13 mouse cellular contexts compared by ENCODE assay signal in the genomic region with DNA sequence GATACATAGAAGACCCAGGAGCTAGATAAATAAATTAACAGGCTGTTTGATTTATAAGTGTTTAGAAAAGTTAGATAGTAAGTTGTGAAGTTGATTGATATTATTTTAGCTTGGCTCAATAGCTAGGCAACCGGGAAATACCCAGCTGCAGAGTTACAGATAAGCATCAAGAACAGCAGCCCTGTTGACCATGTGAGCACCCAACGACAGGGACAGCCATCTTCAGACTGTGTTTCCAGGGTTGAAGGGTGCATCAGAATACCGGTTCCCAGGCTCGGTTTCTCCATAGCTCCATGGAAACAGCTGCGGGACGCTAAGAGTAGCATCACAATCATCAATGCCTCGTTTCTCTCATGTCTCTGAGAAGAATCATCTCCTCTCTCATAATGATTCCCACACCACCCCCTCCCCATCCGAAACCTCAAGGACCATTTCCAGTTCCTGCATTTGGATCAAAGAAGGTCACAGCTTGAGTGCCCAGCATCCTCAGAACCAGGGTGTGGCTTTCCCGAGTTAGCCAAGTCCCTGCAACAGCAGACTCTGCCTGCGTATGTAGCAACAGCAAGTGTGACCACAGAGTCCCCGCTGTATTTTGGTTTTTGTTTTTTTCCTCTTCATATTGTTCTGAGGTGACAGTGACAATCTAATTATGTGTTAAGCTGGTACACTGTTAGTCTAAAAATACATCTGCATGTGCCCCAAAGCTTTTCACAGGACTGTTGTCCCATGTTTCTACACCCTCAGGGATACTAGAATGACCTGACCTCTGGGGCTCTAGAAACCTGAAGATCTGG. TPM values are rescaled to one million over a fixed set of nuclear protein-coding genes. Genes with fewer than 3 reads are reported as not detected.
DNase-seq lines count a peak whose midpoint lies in the region; TF ChIP-seq lines count a peak whose summit lies in the region.
"Had no signal": no experiment of that assay in that cellular context is flagged by ENCODE, and none has a peak within 500 bp of the region (broad histone marks: within the 10 kb centered on the region; RNA-seq: fewer than 3 reads in every experiment).

No protein-coding gene starts in this region.

- 0 out of 2 replicates have a peak, but pooled peaks cover 2% of the 10 kb centered on the region for H3K4me1 ChIP-seq in lung, adult 2 months (ENCODE audit: control insufficient read depth, insufficient read depth, low read length)
- no peaks in the 10 kb centered on the region for H3K4me1 ChIP-seq in brown adipose tissue, adult 24 weeks (ENCODE audit: control insufficient read depth, insufficient read depth, insufficient read length, low read length)
- H3K4me1 ChIP-seq in small intestine, adult 2 months (ENCODE audit: control insufficient read depth, insufficient read depth, insufficient read length, low read length) = no peaks in the 10 kb centered on the region; the same call in none of the 2 replicates

- H3K27me3 ChIP-seq in small intestine, adult 2 months (ENCODE audit: control insufficient read depth, insufficient read depth, low read length) = no peaks in the 10 kb centered on the region
- H3K27me3 ChIP-seq: embryonic facial prominence, embryonic 12.5 days; heart, embryonic 12.5 days had no signal

- TF ChIP-seq POLR2A in lung, adult 2 months (IDR thresholded peaks at IDR 0.05; ENCODE audit: borderline replicate concordance, extremely low read depth, low read depth, low read length) = no peak
- TF ChIP-seq POLR2A in small intestine, adult 2 months (IDR thresholded peaks at IDR 0.05; ENCODE audit: low read depth, low read length) = no peak

- 35% methylated on average over 11 of the region's 11 CpGs for WGBS in lung, adult 2 months
- 53% methylated on average over 11 of the region's 11 CpGs for WGBS in small intestine, adult 2 months

- DNase-seq in lung, postnatal 10 days = peak; percentile 34
- DNase-seq in lung, adult 2 months = no peak
- DNase-seq in lung, postnatal 36 days = peak; percentile 60
- no peak for DNase-seq in adrenal gland, postnatal 36 days
- no peak for DNase-seq in heart, postnatal 10 days
- DNase-seq: cerebellum, adult 9-11 months; thymus, postnatal 14 days had no signal

- no peak overlapping the region for H3K4me3 ChIP-seq in lung, adult 2 months (replicated peaks; ENCODE audit: extremely low read depth, low read depth, low read length)
- H3K4me3 ChIP-seq in brown adipose tissue, adult 24 weeks (ENCODE audit: insufficient read depth, low read depth, low read length) = no peak overlapping the region
- H3K4me3 ChIP-seq in small intestine, adult 2 months (ENCODE audit: low read depth, low read length) = no peak overlapping the region
- H3K4me3 ChIP-seq: embryonic facial prominence, embryonic 12.5 days; heart, embryonic 12.5 days; hindbrain, embryonic 15.5 days had no signal

- intact Hi-C loops in heart, postnatal 10 days (cut with DNase I) = no loop called here

- H3K27ac ChIP-seq in brown adipose tissue, adult 24 weeks (replicated peaks; ENCODE audit: low read depth, low read length) = peak overlapping the region; percentile 81
- H3K27ac ChIP-seq in small intestine, adult 2 months (ENCODE audit: insufficient read depth, low read depth, low read length) = peak overlapping the region; percentile 70
- H3K27ac ChIP-seq: embryonic facial prominence, embryonic 12.5 days; hindbrain, embryonic 15.5 days had no signal

- no peak for TF ChIP-seq CTCF in lung, adult 2 months (IDR thresholded peaks at IDR 0.05; ENCODE audit: insufficient read depth, low read length)
- TF ChIP-seq CTCF in small intestine, adult 2 months (IDR thresholded peaks at IDR 0.05; ENCODE audit: extremely low read depth, insufficient read length, insufficient replicate concordance, low read depth, low read length) = no peak

- H3K36me3 ChIP-seq in small intestine, adult 2 months (ENCODE audit: control insufficient read depth, insufficient read depth, low read length) = no peaks in the 10 kb centered on the region
- H3K36me3 ChIP-seq: embryonic facial prominence, embryonic 12.5 days; heart, embryonic 12.5 days; hindbrain, embryonic 15.5 days had no signal

RNA-seq across cellular contexts. Expression of gene Syk, which starts 11.2 kb away (rescaled TPM):
- polyA plus RNA-seq in lung, adult 2 months (2012; rRNA removed) = 15.7 and 19.7 TPM in 2 replicates
- polyA plus RNA-seq in brown adipose tissue, adult 24 weeks (2012; ENCODE audit: insufficient read depth, insufficient read length, missing spikeins) = 2.7 and 3.8 TPM in 2 replicates
- 4.7 and 8.3 TPM in 2 replicates for polyA plus RNA-seq in small intestine, adult 2 months (2012; rRNA removed)
- 1 to 10 TPM; 3.1 to 6.6 TPM for total RNA-seq in adrenal gland, postnatal 36 days (2021)
- 10 to 100 TPM; 17.6 to 22.0 TPM for total RNA-seq in heart, postnatal 10 days (2021)

RNA-seq across cellular contexts. Expression of gene Diras2, which starts 40.7 kb away (rescaled TPM):
- polyA plus RNA-seq in lung, adult 2 months (2012; rRNA removed) = 4.0 and 4.3 TPM in 2 replicates
- 0.28 TPM in 1 of 2 replicates, not detected in the other for polyA plus RNA-seq in brown adipose tissue, adult 24 weeks (2012; ENCODE audit: insufficient read depth, insufficient read length, missing spikeins)
- polyA plus RNA-seq in small intestine, adult 2 months (2012; rRNA removed) = 0.44 and 1.7 TPM in 2 replicates
- 1 to 10 TPM; 3.8 to 4.3 TPM for total RNA-seq in adrenal gland, postnatal 36 days (2021)
- total RNA-seq in heart, postnatal 10 days (2021) = 1 to 10 TPM in 1 of 2 experiments, under 1 TPM in 1; 0.79 to 1.4 TPM
- polyA plus RNA-seq: CD4-positive, CD25-positive, alpha-beta regulatory T cell, adult 4 months had no signal

Comparison
In these comparisons a context has a peak if more than half of its experiments do, and no peak if none do; other contexts are left out.
1. DNase-seq: peak in lung, postnatal 10 days (single experiment) and lung, postnatal 36 days (single experiment); none in lung, adult 2 months (single experiment), adrenal gland, postnatal 36 days (0 of 2) and heart, postnatal 10 days (0 of 2).